Mouse (Mus musculus) cortical plate, adult 2 months (tissue): ENCODE results near the gene Hectd3.

ENCODE experiments used
- CTCF ChIP-seq: fragments of 200-500 bp; IDR thresholded peaks from 2 replicates; pipeline ENCODE4 v1.5.1; 2011; ENCODE audit warnings: mild to moderate bottlenecking, control low read depth, low read length; ENCODE audit not compliant: insufficient read depth; ENCODE audit errors: extremely low read depth
- POLR2A ChIP-seq: fragments of 200-500 bp; IDR thresholded peaks from 2 replicates; pipeline ENCODE4 v1.6.1; 2011; ENCODE audit warnings: mild to moderate bottlenecking, low read length, control low read depth; ENCODE audit not compliant: insufficient read depth; ENCODE audit errors: extremely low read depth

- TF ChIP-seq CTCF (no peak), POLR2A (no peak)
Observed at GRCm38 (mm10) chr4:117018327-117018726, 23.2 kb downstream of the Hectd3 start.
